Mouse (Mus musculus) E14TG2a.4 (cell line): ENCODE data around the gene Slc24a4.

ENCODE experiments used
- CTCF ChIP-seq: conservative IDR thresholded peaks from 2 replicates; pipeline ENCODE4 v1.5.1; 2014; ENCODE audit warnings: low read length
- NANOG ChIP-seq: IDR thresholded peaks from 2 replicates; pipeline ENCODE4 v1.6.1; 2014; ENCODE audit warnings: borderline replicate concordance, low read length, mixed read lengths
- POU5F1 ChIP-seq: IDR thresholded peaks from 2 replicates; pipeline ENCODE4 v1.6.1; 2014; ENCODE audit warnings: low read length, borderline replicate concordance

GRCm38 (mm10) chr12:102270776-102271405 lies 142.4 kb downstream of the Slc24a4 start:
- no peak for TF ChIP-seq CTCF
- TF ChIP-seq NANOG: no peak
- TF ChIP-seq POU5F1: no peak
